Mouse (Mus musculus) erythroblast, adult 5-6 weeks (primary cell): Measurements from ENCODE around the gene Adam17. TPM values are rescaled to one million over a fixed set of nuclear protein-coding genes. Genes with fewer than 3 reads are reported as not detected.

Experiments used
- ATAC-seq: replicated peaks from 2 replicates; pipeline ENCODE4 v1.8.0; 2016; ENCODE audit warnings: moderate number of reproducible peaks, mild to moderate bottlenecking, moderate TSS enrichment, inconsistent platforms; ENCODE audit not compliant: poor library complexity, low FRiP score, severe bottlenecking
- total RNA-seq, 2 experiments: library from RNA; stranded (forward) in 1 of 2; stranded (reverse) in 1 of 2; fragments of 150-400 nt in 1 of 2; fragments of 200-764, 138-1000 nt in 1 of 2; gene quantifications; 2 replicates each; pipeline versions ENCODE4 v1.2.3 to v1.2.4; 2015 to 2017; ENCODE audit warnings: low replicate concordance in 2 of 2

The Adam17 gene
- total RNA-seq, 2 experiments from 2014 or later: 14.1 to 15.2 TPM

GRCm38 (mm10) chr12:21363195-21363594 lies 10.2 kb downstream of the Adam17 start:
- ATAC-seq: no peak

DNA sequence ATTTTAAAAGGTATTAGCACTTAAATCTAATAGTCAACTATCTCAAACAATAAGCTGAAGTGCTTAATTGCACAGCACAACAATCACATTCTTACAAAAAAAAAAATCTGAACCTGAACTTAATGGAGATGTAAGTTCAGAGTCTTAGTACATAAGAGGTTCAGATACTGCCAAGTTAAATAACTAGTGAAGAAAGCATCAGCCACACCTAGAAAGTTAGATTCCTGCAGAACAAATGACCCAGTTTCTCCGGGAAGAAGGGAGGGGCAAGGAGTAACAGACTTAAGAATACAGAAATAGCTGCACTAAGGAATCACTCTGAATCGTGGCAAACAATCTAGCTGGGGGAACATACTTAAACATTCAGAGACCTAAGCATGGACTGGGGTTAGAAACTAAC lies 10.7 kb downstream of the Adam17 start:
- ATAC-seq: no peak

GRCm38 (mm10) chr12:21353681-21354080 lies 19.8 kb downstream of the Adam17 start:
- ATAC-seq: no peak

DNA sequence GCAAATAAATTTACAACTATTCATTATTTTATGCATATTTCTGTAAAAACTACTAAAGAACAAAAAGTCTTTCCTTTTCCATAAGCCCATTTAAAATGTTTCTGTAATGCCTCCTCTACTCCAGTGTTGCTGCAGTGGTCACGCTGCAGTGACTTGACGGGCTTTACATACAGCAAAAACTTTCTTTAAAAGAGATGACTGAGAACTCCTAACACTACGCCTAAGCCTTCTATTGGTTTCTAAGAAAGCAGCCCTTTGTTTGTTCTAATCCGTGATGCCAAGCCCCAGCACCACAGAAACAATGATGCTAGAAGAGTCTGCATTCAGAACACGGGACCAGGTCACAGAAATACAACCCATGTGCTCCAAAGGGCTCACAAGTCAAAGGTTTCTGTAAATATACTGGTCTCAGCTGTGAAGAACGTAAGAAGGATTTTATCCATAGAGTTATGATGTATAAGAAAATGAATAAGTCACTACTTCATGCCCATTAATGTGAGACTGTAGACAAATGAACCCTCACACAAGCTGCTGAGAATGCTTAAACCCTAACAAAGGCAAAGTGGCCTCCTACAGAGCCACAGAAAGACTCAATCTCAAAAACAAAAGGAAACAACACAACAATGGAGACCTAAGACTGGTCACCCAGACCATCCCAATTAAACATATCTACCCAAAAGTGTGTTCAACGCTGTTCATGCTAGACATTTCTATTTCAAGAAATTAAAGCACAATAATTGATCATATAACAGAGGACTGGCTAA lies 23.1 kb downstream of the Adam17 start:
- no peak for ATAC-seq

- ATAC-seq: no peak
These were observed 26.5 kb downstream of the Adam17 start for GRCm38 (mm10) chr12:21346972-21347371.

DNA sequence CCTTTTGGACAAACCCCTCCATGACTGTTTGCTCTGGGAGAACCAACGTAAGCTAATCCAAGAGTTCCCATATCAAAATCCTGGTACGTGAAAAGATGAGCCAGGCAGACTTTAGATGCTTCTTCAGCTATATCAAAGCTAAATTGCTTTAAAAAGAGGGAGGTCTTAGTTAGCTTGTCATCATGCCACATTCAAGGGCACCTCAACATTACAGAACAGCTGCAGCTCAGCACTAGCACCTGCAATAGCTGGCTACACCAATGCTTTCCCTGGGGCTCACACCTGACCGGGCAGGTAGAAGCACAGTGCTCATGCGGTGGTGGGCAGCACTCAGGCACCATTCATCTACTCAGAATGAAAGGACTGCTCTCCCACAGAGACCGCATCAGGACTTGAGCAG lies 32.8 kb downstream of the Adam17 start:
- ATAC-seq: no peak

- no peak for ATAC-seq
These were observed 36.3 kb downstream of the Adam17 start for GRCm38 (mm10) chr12:21337171-21337570.

GRCm38 (mm10) chr12:21335869-21336268 lies 37.6 kb downstream of the Adam17 start:
- ATAC-seq: no peak

GRCm38 (mm10) chr12:21333766-21334165 lies 39.7 kb downstream of the Adam17 start:
- ATAC-seq: no peak

DNA sequence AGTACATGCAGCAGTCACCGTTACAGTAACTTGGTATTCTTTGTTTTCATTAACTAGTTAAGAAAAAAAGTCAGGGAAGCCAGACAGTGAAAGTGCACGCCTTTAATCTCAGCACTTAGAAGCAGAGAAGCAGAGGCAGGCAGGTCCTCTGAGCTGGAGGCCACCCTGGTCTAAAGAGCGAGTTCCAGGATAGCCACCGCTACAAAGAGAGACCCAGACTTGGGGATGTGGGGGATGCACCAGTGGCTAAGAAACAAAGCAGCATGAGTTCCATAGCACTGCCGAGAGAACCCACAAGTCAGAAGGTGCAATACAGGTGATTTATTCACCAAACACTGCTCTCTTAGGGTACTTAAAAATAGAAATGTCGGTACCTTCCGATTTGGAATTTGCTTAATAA lies 40.4 kb downstream of the Adam17 start:
- no peak for ATAC-seq

- ATAC-seq: no peak
These were observed 41.7 kb downstream of the Adam17 start for GRCm38 (mm10) chr12:21331711-21332110.

DNA sequence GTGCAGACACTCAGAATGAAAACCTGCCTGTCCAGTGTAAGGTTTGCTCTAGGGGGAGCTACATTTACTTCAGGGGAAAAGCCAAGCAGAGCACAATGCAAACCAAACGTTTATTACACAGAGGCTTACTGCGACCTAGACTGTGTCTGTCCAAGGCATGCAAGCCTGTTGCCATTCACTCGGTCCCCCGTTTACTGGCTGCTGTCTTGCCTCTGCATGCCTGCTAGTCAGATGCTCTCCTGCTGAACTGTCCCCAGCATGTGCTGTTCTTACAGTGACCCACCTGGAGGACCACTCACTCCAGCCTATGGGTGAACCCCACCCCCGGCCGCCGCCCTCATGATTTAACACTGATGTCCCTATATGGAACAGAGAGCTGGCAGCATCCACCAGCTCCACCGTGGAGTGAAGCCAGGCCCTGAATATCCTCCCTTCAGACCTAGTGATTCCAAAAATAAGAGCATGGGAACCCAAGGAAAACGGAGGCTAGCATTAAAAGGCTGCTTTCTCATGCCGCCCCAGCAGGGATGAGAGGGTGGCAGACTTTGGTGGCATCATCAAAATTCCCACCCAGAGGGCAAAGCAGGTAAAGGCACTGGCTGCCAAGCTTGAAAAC lies 42.4 kb downstream of the Adam17 start:
- no peak for ATAC-seq

DNA sequence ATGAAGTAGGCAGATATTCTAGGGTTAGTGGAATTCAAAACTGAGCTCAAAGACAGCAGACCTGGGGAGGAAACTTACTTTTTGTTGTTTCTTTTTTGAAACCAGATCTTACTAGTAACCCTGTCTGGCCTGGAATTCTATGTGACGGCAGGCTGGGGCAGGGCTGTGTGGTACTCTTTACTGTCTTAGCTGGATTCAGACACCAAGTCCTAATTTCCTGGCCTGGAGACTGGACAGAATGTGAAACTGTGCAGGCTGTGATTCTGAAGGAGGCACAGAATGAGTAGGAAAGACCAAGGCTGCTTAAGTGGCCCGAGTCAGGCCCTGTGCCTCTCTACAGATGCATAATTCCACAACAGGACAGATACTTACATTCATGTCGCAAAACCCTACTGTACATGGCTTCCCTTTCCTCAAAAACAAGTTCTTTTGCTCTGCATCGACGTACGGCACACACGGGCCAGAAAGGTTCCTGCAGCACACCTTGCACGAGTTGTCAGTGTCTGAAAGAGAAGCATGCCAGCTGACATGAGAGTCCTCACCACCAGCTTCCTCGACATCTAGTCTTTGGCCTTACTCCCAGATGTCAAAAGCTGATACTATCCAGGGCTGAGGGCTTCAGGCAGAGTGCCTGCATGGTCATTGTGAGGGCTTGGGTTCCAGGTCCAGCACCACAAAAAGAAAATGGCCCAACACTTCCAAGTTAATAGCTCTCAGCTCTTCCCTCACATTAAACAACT lies 43.6 kb downstream of the Adam17 start:
- ATAC-seq: no peak

DNA sequence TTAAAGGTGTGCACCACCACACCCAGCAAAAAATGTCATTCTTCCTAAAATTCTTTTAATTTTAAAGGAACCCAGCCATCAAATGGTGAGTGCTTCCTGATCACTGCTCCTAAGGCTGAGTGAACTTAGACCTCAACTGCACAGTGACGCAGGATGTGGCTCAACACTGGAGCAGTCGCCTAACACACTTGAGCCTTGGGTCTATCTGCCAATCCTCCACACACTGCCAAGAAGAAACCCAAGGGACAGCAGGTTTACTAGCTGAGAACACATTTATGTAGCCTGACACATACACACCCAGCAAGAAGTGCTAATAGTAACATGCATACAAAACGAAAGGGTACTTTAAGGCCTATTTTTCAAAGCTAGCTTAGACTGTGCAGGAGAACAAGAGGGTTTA lies 47.1 kb downstream of the Adam17 start:
- no peak for ATAC-seq

- ATAC-seq: no peak
These were observed 48.2 kb downstream of the Adam17 start for GRCm38 (mm10) chr12:21325266-21325665.

DNA sequence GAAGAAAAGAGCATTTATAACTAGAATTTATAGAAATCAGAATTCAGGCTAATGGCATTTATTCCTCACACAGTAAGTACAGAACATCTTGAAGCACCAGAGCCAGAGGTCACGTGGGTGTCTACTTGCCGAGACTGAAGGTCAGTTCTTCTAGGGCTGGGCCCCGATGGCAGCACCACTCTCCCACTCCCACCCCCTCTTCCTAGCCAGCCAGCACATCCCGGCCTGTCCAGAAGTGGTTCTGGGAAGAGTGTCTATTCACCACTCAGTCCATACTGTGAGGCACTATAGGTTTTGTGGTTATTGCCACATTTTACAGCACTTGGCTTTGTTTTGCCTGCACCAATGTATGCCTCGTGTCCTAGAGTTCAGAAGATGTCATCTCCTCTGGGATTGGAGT lies 49.3 kb downstream of the Adam17 start:
- ATAC-seq: no peak

GRCm38 (mm10) chr12:21322856-21323255 lies 50.6 kb downstream of the Adam17 start:
- ATAC-seq: no peak

DNA sequence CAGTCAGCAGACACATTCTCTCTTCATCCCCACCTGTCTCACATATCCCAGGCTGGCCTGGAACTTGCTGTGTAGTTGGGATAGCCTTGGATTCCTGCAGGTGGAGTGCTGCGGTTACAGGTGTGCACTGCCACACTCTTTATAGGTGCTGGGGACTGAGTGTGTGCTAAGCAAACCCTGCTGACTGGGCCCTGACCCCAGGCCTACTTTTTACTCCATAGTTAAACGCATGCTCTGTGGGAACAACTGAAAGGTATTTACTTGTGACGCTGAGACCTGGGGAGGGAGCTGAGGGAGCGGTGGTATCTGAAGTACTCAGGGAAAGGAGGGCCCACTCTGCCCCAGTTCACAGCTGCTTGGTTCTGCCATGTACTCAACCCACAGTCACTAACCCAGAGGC lies 51.1 kb downstream of the Adam17 start:
- no peak for ATAC-seq

DNA sequence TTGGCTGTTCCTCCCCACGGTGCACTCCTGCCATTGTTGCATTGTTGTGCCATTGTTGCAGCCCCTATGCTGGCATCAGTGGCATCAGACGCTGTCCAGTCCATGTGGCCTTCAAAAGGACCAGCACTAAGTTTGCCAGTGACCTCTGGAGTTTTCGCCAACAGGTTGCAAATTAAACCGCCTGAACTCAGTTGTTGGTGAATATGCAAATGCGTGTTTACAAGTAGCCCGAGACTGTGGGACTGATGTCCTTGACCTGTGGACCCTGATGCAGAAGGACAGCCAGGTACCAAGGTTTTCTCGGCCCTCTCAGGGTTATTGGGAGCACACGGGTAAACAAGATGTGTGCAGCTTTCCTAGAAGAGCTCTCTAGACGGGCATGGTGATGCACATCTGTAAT lies 52.3 kb downstream of the Adam17 start:
- no peak for ATAC-seq

DNA sequence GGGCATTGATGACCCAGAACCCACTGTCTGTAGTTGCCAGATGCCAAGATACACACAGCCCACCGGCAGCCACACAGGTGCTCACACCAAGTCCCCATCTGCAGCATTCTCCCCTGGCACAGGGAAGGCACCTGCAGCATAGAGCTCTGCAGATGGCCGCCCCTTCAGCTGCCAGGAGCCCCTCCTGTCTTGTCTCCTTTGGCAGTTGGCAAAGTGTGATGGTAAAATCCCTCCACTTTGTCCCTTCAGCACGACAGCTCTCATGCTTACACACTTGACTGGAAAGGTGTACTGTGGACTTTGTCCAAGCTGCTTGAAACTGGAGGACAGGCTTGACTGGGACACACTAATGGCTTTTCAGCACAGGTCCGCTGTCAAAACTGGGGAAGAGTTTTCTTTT lies 53.1 kb downstream of the Adam17 start:
- ATAC-seq: no peak
